Mouse (Mus musculus): Measurements from ENCODE around the gene 1700018G05Rik. TPM values are rescaled to one million over a fixed set of nuclear protein-coding genes. Genes with fewer than 3 reads are reported as not detected.
"Not testable (repeated sequence)": the region's sequence is repeated elsewhere in the genome, so short reads cannot be mapped to it uniquely, and the experiment has no call there.

Gene 1700018G05Rik
- under 1 TPM in 1 of 4 experiments, not detected in 3; 0.78 TPM for total RNA-seq (2022)

- DNase-seq: not testable (repeated sequence)
Observed at GRCm38 (mm10) chrX:102928072-102928471, at the start of gene 1700018G05Rik. Gene 1700018G05Rik, plus strand, starts transcription at chrX:102928372.

DNA sequence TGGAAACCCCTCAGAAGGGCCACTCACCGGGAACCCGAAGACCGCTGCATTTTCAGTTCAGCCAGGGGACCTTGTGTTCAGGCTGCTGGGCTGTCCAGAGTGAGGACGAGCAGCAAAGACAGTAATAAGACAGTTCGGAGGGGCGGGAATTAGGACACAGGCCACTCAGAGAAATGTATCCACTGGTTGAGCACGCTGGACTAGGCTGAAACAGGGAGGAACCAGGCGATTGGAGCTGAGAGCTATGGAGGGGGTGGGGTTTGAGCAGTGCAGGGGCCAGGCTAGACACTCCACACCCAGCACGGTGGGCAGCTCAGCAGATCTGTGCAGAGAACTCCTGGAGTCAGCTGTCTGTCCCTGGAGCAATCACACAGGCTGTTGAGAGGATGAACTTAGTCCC, 19.6 kb upstream of the 1700018G05Rik start, which contains the start of the genes Dmrtc1a and 1700011M02Rik:
Gene Dmrtc1a, minus strand, starts transcription at position 101 of the 400 bp plus-strand sequence.
Gene 1700011M02Rik, plus strand, starts transcription at position 319 of the 400 bp plus-strand sequence.
- not testable (repeated sequence) for DNase-seq

DNA sequence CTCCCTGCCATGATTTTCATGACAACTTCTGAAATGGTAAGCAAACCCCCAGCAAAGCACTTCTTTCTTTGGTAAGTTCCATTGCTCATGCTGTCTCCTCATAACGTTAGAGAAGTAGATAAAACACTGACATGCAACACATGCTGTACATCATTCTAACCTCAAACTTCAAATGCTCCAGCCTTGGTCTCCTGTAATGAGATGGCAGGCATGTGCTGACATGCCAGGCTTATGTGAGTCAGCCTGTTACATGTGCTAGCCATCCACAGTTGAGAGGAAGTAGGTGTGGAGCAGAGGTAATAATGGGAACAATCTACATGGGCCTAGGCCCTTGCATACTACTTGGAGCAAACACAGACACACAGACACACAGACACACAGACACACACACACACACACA, 13.3 kb upstream of the 1700018G05Rik start:
- not testable (repeated sequence) for DNase-seq

- not testable (repeated sequence) for DNase-seq
Observed at GRCm38 (mm10) chrX:102926707-102927106, 1.5 kb upstream of the 1700018G05Rik start.

DNA sequence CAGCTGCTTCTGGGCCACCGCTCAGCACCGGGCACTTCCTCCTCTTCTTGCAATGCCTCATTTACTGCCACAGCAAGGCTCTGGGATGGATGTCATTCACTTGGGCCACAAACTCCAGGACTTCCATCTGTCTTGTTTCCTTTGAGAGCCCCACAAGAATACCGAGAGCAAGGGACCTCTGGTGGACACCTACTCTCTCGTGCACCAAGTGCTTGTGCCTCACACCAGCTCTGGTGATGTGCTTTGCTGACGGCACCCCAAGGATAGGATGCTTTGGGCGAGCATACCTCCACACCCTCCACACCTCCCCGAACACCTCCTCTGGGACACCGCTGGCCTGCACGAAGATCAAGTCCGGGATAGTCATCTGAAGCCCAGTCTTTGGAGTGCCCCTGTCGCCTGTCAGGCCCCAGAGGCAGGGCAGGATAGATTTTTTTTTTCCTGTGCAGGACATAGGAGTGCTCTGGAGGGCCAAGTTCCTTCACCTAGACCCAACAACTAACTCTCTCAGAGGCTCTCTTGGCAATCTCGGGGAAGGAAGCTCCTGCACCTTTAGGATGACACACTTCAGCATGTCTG, 4.9 kb downstream of the 1700018G05Rik start:
- DNase-seq: no peak

DNA sequence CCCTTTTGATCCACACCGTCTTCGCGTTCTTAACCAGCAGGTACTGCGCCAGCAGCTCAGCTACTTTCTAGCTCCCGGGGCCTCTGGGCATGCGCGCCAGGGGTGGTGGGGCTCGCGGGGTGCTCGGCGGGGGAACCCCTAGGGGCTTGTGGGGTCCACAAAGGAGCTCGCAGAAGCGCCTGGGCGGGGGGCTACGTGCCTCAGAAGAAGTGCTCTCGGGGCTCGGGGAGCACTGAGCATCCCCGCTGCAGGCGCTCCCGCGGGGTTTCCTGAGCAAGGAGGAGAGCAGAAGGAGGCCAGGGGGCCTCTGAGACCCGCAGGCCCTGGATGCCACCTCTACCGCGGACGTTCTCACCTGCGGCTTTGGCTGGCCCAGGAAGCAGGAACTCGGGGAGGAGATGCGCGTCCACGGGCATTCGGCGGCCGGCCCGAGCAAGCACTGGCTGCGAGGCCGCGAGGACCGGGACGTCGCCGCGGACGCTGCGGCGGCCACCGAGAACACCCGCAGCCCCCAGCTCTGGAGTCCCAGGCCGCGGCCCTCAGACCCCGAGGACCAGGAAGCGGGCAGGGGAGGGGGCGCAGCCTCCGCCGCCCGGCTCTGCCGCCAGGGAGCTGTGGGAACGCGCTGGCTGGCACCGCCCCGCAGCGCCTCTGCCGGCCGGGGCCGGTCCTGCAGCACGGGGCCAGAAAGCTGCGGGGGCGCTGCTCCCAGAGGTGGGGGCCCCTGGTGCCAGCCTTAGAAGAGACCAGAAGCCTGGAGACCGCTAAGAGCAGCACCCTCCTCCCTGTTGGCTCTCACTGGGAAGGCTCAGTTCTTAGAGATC, 5.6 kb downstream of the 1700018G05Rik start:
- DNase-seq: no peak

DNA sequence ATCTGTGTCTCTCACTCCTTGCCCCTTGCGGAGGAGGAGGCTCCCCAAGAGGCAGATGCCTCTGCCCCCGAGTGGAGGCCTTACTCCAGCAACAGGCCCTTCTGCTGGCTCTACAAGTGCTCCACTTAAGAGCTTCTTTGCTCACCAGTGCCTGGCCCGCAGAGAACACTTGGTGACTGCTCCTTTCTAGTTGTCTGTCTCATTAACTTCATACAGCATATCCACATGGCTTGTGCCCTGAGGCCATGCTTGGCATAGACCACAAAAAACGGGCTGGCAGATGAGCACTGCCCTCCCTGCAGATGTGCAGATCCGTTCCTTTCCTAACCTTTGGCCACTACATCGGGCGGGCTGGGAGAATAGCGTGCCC, 6.2 kb downstream of the 1700018G05Rik start:
- no peak for DNase-seq

- no peak for DNase-seq
Observed at GRCm38 (mm10) chrX:102936743-102937142, 8.6 kb downstream of the 1700018G05Rik start.

DNA sequence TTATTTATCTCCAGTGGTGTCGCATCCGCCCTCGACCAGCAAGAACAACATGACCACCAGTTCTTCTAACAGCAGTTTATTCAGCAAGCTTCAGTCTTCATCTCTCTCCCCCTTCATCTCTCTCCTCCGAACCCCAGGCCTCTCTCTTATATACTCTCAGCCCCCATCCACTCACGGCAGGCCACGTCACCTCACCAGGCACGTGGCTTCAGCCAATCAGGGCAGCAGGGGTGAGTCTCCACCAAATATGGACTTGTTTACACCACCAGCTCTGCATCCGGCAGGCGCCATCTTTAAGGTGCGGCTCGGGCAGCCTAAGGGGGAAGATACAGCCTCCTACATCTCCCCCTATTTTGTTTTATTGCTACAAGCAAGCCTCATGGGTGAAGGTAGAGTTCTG, 22.0 kb downstream of the 1700018G05Rik start:
- DNase-seq: not testable (repeated sequence)

DNA sequence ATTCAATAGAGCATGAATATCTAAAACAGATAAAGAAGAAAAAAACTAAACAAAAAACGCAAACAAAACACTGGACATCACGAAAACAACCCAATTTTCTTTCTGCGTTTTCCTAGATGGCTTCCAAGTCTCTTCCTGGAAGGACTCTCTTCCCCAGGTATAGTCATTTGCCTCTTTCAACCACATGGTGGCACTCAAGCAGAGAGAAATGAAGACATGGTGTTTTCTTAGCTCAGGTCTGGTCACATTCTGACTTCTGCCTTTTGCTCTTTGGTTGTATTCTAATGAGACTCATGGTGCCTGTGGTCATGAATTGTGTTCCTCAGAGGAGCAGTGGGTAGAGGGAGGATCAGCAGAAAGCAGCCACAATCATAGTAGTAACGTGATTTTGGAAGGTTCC, 30.7 kb downstream of the 1700018G05Rik start:
- no peak for DNase-seq

- no peak for DNase-seq
Observed at GRCm38 (mm10) chrX:102960581-102960980, 32.4 kb downstream of the 1700018G05Rik start.

Other genes starting within 250 kb of the 1700018G05Rik start
- not detected for gene Gm3880, start 241.4 kb upstream of the 1700018G05Rik start, total RNA-seq (2022)
- gene Gm9112, start 220.7 kb upstream of the 1700018G05Rik start, total RNA-seq (2022): not detected
- not detected for gene Dmrtc1b, start 220.5 kb upstream of the 1700018G05Rik start, total RNA-seq (2022)
- not detected for gene Dmrtc1c1, start 125.4 kb upstream of the 1700018G05Rik start, total RNA-seq (2022)
- not detected for gene Dmrtc1c2, start 73.8 kb upstream of the 1700018G05Rik start, total RNA-seq (2022)
- not detected for gene 1700031F05Rik, start 60.4 kb upstream of the 1700018G05Rik start, total RNA-seq (2022)
- gene Dmrtc1a, start 19.7 kb upstream of the 1700018G05Rik start, total RNA-seq (2022): 1 to 10 TPM in 2 of 4 experiments, under 1 TPM in 2; 0.55 to 1.4 (median 1.0) TPM
- not detected for gene 1700011M02Rik, start 19.5 kb upstream of the 1700018G05Rik start, total RNA-seq (2022)

Data from adrenal gland, adult 8-10 months (tissue).